Mouse (Mus musculus): ENCODE measurements around the gene Lst1.

Gene Lst1

GRCm38 (mm10) chr17:35209785-35210535, 21.7 kb upstream of the Lst1 start:
- no peak for DNase-seq (ENCODE audit: extremely low spot score, low read depth, low spot score)

DNA sequence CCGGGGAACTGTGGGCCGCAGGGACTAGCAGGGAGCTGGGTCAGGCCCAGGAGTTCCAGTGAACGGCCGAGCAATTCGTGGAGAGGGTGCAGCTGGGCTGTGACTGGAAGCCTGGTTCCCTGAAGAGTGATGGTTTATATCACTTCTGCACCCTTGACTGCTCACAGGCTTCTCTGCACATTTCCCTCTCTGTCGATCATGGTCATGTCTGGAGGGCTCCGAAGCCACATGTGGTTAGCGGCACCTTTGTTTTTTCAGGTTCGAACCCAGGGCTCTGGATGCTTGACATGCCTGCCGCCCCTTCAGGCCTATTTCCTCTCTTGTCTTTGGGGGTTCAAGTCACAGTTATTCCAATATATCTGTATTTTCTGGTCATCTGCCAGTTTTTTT, 17.1 kb upstream of the Lst1 start:
- DNase-seq (ENCODE audit: extremely low spot score, low read depth, low spot score): no peak

DNA sequence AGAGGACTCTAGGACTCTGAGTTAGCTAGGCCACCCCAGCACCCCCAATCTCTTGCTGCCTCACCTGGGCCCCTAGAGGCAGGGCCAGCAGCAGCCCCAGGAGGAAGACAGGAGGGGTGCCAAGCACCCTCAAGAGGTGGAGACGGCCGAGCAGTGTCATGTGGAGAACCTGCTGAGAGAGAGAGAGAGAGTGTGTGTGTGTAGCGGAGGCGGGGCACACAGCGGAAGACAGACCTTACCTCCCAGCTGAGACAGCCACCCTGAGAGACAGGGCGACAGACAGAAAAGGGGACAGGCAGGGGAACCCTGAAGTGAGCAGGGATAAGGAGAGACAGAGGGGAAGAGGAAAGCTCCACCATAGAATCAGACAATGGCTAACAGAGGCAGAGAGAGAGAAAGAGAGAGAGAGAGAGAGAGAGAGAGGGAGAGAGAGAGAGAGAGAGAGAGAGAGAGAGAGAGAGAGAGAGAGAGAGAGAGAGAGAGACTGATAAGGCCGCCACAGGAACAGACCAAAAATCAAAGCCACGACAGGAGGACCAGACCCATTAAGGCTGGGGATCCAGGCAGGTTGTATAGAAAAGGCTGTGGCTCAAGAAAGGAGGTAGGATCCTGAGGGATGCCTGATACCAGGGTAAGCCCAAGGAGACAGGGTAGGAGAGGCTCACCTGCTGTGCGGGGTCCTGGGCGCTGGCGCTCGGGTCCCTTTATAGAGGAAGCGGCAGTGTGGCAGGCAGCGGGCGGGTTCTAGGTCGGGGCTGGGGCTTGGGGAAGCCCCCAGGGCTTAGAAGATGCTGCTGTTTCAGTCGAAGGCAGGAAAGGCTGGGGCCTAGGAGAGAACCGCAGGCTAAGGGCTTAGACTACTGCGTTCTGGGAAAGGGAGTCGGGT, 16.5 kb upstream of the Lst1 start, which contains the start of gene Lta:
Gene Lta (minus strand): TSS at position 858 of the 886 bp plus-strand sequence.
- no peak for DNase-seq (ENCODE audit: extremely low spot score, low read depth, low spot score)

DNA sequence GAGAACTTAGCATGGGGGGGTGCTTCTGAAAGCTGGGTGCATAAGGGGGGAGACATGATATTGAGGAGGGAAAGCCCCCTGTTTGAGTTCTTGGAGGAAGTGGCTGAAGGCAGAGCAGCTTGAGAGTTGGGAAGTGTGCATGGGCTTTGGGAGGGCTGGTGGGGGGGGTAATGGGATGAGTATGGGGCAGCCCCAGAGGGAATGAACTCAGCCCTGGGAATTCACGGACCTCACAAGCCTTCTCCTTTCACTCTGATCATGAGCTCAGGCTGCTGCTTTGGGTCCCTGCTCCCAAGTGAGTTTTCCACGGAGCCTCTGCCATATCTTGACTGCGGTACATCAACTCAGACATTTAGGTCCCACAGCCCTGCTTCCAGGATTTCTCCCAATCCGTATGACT, 14.2 kb upstream of the Lst1 start:
- DNase-seq (ENCODE audit: extremely low spot score, low read depth, low spot score): no peak

- DNase-seq (ENCODE audit: extremely low spot score, low read depth, low spot score): no peak
Observed at GRCm38 (mm10) chr17:35201787-35202186, 13.5 kb upstream of the Lst1 start, which contains the start of gene Tnf. Gene Tnf, minus strand, starts transcription at chr17:35202007.

DNA sequence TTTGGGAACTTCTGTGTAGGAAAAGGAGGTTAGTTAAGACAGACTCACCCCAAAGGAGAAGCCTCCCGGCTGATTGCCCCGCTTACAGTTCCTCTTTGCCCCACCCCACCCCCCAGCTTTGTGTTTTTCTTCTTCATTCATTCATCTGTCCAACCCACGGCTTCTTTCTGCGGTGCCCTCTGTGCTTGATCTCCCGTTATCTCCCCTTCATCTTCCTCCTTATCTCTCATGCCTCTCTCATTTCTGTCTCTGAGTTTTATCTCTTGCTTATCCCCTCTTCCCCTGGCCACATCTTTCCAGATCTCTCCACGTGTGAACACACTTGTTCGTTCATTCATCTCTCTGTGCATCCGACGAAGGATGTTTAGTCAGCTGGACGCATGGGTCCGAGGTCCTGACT, 12.9 kb upstream of the Lst1 start:
- no peak for DNase-seq (ENCODE audit: extremely low spot score, low read depth, low spot score)

- DNase-seq (ENCODE audit: extremely low spot score, low read depth, low spot score): no peak
Observed at GRCm38 (mm10) chr17:35200398-35200797, 12.2 kb upstream of the Lst1 start.

DNA sequence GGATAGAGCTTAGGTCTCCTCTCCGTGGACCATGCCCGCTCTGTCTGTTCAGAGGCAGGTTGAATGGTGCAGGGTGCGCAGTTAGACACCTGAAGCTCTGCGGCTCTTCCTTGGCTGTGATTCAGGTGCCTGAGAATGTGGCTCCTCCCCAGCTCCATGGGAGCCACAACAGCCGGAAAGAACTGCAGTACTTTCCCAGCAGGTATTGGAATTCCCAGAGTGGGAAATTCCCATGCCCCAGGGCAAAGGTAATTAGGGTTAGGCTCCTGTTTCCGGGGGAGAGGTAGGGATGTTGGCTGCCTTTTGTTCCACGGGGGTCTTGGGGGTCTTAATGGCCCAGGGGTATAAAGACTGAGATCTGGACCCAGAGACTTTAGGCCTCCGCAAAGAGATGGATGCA, 10.7 kb upstream of the Lst1 start:
- no peak for DNase-seq (ENCODE audit: extremely low spot score, low read depth, low spot score)

- DNase-seq (ENCODE audit: extremely low spot score, low read depth, low spot score): no peak
Observed at GRCm38 (mm10) chr17:35198029-35198428, 9.8 kb upstream of the Lst1 start.

- no peak for DNase-seq (ENCODE audit: extremely low spot score, low read depth, low spot score)
Observed at GRCm38 (mm10) chr17:35197126-35197525, 8.9 kb upstream of the Lst1 start.

GRCm38 (mm10) chr17:35196321-35196641, 8.0 kb upstream of the Lst1 start:
- DNase-seq (ENCODE audit: extremely low spot score, low read depth, low spot score): no peak

DNA sequence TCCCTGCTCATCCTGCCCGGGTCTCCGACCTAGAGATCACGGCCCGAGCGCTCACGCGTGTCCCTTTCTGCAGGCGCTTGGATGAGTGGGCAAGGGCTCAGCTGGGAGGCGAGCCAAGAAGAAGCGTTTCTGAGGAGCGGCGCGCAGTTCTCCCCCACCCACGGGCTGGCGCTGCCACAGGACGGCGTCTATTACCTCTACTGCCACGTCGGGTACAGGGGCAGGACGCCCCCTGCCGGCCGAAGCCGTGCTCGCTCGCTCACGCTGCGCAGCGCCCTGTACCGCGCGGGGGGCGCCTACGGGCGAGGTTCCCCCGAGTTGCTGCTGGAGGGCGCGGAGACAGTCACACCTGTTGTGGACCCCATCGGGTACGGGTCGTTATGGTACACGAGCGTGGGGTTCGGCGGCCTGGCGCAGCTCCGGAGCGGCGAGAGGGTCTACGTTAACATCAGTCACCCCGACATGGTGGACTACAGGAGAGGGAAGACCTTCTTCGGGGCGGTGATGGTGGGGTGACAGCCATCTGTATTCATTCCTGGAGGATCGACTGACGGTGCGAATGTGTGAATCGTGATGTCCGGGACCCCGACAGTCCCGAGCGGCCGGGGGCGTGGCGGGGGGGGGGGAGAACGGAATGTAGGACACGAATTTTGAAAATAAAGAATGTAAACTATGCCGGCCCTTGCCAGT, 7.5 kb upstream of the Lst1 start:
- DNase-seq (ENCODE audit: extremely low spot score, low read depth, low spot score): no peak

DNA sequence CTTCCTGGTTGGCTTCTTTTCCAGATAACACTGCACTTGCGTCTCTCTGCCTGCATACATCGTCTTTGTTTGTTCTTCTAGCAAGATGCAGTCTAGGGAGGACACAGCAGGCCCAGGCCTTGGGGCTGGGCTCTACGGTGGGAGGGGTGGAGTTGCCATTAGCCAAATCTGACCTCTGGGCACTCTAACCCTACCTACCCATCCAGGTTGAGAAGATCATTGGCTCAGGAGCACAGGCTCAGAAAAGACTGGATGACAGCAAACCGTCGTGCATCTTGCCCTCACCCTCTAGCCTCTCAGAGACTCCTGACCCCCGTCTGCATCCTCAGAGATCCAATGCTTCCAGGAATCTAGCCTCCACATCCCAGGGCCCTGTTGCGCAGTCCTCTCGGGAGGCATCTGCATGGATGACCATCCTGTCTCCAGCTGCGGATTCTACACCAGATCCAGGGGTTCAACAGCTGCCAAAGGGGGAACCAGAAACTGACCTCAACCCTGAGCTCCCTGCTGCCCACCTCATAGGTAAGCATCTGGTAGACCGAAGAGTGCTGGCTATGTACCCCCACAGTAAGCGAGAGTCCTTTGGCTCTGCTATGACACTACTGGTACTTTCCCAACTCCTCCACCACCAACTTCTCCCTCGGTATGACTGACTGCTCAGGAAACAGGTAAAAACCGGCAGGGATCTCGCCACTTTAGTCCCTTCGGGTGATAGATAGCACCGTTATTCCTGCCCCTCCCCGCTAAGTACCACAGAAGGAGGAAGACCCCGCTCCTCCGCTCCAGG, 6.8 kb upstream of the Lst1 start:
- no peak for DNase-seq (ENCODE audit: extremely low spot score, low read depth, low spot score)

GRCm38 (mm10) chr17:35193881-35194843, 5.9 kb upstream of the Lst1 start, which contains the start of gene Ltb:
Gene Ltb, plus strand, starts transcription at chr17:35194439.
- DNase-seq (ENCODE audit: extremely low spot score, low read depth, low spot score): no peak

DNA sequence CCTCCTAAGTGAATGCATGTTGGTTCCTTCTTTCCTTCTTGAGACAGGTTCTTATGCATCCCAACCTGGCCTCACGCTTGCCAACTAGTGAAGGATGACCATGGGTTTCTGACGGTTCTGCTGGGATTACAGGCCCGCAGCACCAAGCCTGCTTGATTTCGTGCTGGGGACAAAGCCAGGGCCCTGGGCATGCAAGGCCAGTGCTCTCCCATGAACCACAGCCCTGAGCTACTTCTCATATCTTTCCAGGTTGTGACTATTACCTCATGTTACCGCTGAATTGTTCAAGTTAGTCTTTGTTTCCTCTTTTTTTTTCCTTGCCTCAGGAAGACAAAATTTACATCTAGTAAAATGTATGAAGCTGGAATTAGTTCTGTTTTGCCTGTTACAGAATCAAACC, 4.7 kb upstream of the Lst1 start:
- no peak for DNase-seq (ENCODE audit: extremely low spot score, low read depth, low spot score)

- no peak for DNase-seq (ENCODE audit: extremely low spot score, low read depth, low spot score)
Observed at GRCm38 (mm10) chr17:35191723-35192122, 3.5 kb upstream of the Lst1 start.

- no peak for DNase-seq (ENCODE audit: extremely low spot score, low read depth, low spot score)
Observed at GRCm38 (mm10) chr17:35190096-35190495, 1.9 kb upstream of the Lst1 start.

DNA sequence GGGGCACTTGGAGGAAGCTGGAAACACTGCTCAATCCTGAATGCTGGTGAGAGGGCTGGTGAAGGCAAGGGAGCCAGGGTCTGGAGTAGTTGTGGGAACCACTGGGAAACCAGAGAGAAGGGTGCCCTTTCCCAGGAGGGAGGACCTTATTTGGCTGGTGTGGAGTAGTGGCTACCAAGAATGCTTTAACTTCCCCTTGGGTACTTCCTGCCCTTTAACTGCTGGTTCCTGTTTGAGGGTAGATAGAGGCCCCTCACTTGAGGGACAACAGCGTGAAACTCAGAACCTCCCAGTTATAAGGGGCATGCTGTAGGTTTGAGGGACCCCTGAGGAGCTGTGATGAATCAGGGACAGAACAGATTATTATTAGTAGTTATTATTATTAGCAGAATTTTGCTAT, 947 bp upstream of the Lst1 start:
- no peak for DNase-seq (ENCODE audit: extremely low spot score, low read depth, low spot score)

DNA sequence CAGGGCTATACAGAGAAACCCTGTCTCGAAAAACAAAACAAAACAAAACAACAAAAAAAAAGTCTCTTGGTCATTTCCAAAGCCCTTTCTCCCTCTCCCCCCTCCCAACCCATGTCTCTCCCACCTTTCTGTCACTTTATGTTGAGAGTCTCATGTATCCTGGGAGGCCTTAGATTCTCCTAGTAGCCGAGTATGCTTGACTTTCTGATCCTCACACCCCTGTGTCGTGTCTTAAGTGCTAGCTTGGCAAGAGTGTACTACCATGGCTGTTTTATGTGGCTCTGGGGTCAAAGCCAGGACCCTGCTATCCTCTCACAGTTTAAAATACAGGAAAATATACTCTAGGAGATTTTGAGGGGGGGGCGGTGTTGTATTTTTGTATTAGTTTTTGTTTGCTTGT, 894 bp downstream of the Lst1 start:
- no peak for DNase-seq (ENCODE audit: extremely low spot score, low read depth, low spot score)

GRCm38 (mm10) chr17:35186681-35187080, 1.6 kb downstream of the Lst1 start:
- DNase-seq (ENCODE audit: extremely low spot score, low read depth, low spot score): no peak
